Mouse (Mus musculus) gastrocnemius, adult 2 months (tissue): ENCODE measurements at regions not wholly inside any gene's neighbourhood (a gene's known extent, or its start where the extent isn't known, plus 50 kb on each side); places are given as distances from the start of the nearest gene placed in this dataset.

ENCODE experiments used
- DNase-seq: peaks from one replicate; pipeline ENCODE4 v3.0.0; 2022
- H3K27ac ChIP-seq: fragments of 200-600 bp; 2 replicates; pipeline ENCODE4 v1.8.1; 2022; ENCODE audit warnings: mild to moderate bottlenecking
- H3K4me3 ChIP-seq: fragments of 200-600 bp; 2 replicates; pipeline ENCODE4 v1.8.1; 2022; ENCODE audit warnings: mild to moderate bottlenecking, moderate library complexity
- CTCF ChIP-seq: fragments of 200-600 bp; IDR thresholded peaks from 2 replicates; pipeline ENCODE4 v1.8.1; 2022; ENCODE audit warnings: antibody characterized with exemption, mild to moderate bottlenecking, moderate library complexity
- intact Hi-C: fragments of 180-260 bp; cut with DNase I; formaldehyde crosslinking; loops from one replicate; pipeline ENCODE4 v1.15.1; 2025

- no peak for DNase-seq
- intact Hi-C loops = no loop called here
- H3K27ac ChIP-seq = no peak overlapping the region
- TF ChIP-seq CTCF = no peak
- no peak overlapping the region for H3K4me3 ChIP-seq
Measured at GRCm38 (mm10) chr12:68718946-68719345, 440.0 kb downstream of the Rps29 start.

DNA sequence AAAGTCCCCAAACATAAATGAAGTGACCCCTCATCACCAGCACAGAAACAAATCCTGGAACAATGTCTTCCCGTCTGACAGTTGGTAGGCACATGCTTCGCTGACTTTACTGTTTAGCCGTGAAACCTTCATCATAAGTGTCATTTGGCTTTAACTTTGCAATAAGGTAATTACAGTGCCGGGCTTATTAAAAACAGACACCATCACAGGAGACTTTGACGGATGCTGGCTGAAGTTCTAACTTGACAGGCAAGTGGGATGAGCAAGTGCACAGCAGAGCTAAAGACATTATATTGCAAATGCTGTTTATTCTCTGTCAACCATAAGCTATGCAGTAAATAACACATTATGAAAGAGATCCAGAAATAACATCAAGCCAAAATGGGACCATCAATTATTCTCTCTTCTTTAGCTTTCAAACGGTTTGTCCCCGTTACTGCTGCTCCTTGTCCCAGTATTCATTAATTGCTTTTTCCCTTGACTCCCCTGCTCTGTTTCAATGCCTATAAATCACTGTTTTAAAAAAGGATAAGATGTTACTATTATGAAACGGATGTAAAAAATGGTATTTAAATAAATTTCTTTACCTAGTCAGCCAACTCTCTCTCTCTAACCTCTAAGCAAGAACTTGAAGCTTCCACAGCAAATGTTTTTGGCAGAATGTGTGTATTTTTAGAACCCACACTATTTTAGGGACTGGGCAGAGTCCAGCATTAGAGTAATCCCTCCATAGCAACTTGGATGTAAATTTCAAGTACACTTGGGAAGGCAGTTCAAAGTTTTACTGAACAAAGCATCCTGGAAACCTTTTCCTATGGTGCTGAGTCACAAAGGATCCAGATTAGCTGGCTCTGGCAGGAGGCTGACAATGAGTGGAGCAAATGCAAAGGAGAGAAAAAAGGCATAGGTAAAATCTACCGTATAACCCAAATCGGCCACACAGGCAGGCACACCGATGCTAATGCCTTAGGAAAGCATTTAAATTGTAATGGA, 464.4 kb downstream of the Rps29 start:
- H3K4me3 ChIP-seq = no peak overlapping the region
- DNase-seq = no peak
- intact Hi-C loops = no loop called here
- no peak overlapping the region for H3K27ac ChIP-seq
- no peak for TF ChIP-seq CTCF

DNA sequence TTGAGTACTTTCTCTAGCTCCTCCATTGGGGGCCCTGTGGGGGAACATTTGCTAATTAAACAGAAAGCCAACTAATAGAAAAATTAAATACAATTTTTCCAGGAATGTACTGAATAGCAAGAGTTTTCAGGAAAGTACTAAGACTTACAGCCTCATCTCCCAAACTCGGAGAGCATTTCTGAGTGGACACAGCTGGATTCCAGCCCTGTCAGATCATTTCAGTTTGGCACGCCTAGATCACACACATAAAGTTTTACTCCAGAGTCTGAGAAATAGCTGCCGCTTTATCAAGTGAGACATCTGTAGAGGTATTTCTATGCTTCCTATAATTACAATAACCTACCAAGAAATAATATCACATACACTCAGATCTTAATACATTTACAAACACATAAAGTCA, 470.7 kb downstream of the Rps29 start:
- intact Hi-C loops = no loop called here
- no peak for TF ChIP-seq CTCF
- no peak for DNase-seq
- Histone ChIP-seq H3K27ac (no peak overlapping the region), H3K4me3 (no peak overlapping the region)

DNA sequence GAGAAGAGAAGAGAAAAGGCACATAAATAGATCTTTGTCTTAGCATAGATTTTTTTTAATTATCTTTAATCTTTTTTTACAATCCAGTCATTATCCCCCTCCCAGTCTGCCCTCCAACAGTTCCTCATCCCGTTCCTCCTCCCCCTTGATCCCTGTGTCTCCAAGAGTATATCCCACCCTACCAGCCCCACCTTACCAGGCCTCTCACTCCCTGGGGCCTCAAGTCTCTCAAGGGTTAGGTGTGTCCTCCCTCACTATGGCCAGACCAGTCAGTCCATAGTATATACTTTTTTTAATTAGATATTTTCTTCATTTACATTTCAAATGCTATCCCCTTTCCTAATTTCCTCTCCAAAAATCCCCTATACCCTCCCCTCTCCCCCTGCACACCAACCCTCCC, 475.1 kb downstream of the Rps29 start:
- no peak for DNase-seq
- Histone ChIP-seq H3K4me3 (no peak overlapping the region), H3K27ac (no peak overlapping the region)
- no peak for TF ChIP-seq CTCF
- intact Hi-C loops = no loop called here

DNA sequence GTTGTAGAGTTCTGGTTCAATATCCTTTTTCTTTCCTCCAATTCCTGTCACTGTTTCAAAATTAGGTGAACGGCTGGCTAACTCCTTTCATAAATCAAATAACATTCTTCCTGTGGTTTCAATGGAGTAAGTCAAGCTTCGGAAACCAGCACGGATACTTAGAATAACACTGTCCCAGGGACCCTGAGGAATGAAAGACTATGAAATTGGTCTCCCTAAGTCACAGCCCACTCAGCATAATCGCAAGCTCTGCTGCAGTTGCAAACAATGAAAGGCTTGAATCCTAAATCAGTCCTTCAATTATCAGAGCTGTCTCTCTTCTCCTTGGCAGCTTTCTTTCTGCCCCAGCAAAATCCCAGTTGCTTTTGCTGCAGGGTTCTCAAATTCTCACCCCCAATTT, 475.8 kb downstream of the Rps29 start:
- no peak for TF ChIP-seq CTCF
- no peak overlapping the region for H3K27ac ChIP-seq
- H3K4me3 ChIP-seq = no peak overlapping the region
- DNase-seq = no peak
- intact Hi-C loops = no loop called here

GRCm38 (mm10) chr12:68680668-68681067, 478.3 kb downstream of the Rps29 start:
- TF ChIP-seq CTCF = no peak
- no peak for DNase-seq
- intact Hi-C loops = no loop called here
- no peak overlapping the region for H3K4me3 ChIP-seq
- no peak overlapping the region for H3K27ac ChIP-seq

DNA sequence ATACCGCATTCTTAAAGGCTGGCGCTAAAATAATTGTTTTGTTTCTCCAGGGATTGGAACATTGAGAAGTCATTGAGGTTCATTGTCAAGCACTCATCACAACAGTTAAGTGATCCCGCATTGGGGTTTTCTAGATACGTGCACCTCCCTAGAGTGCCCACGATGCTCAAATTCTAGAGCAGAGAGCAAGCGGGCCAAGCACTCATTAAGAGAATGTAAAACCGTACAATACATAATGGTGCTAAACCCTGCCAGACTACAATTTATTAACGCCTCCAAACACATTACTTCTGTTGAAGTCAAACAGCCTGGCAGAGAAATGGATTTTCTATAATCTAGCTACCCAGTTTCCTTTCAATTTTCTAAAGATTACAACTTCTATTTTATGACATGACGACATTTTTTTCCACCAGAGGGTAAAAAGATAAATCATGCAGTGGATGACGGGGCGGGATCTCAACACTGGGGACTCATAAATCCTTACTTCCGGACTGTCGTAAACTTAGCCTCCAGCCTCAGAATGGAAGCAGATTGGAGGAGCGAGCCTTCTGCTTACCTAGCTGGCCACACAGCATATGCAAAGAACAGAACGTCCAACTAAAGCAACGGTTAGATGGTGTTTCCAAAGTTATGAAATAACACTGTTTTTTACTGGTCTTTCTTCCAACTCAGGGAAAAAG, 482.8 kb downstream of the Rps29 start:
- no peak overlapping the region for H3K27ac ChIP-seq
- TF ChIP-seq CTCF = no peak
- no peak overlapping the region for H3K4me3 ChIP-seq
- intact Hi-C loops = no loop called here
- no peak for DNase-seq

GRCm38 (mm10) chr12:68672011-68672410, 487.0 kb downstream of the Rps29 start:
- H3K4me3 ChIP-seq = no peak overlapping the region
- intact Hi-C loops = no loop called here
- no peak overlapping the region for H3K27ac ChIP-seq
- no peak for DNase-seq
- no peak for TF ChIP-seq CTCF

DNA sequence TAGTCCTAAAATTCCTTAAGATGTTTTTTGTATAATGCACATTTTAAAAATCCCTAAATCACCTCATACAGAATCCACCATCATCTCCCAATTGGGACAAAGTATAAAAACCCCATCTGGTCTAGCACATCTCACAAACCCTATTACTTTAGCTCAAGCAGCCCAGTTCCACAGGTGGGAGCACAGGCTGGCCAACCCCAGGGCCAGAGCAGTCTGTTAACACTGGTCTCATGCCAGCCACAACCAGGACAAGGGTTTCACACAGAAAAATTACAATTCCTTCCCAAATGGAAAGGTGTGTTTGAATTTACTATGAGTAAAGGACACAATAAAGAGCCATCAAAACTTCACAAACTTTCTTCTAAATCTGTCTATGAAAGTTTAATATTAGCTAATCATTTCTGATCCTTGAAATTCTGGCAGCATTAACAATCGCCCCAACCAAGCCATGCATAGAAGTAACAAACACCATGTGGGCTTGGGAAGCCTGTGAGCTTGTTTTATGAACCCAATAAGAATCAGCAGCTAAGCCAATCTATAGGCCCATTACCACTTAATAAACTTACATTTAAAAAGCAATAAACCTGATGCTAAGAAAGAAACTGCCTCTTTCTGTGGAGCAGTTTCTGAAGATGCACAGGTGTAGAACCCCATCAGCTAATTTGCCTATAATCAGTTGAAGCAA, 512.9 kb downstream of the Rps29 start:
- no peak for DNase-seq
- no peak for TF ChIP-seq CTCF
- H3K27ac ChIP-seq = no peak overlapping the region
- intact Hi-C loops = no loop called here
- H3K4me3 ChIP-seq = no peak overlapping the region

GRCm38 (mm10) chr12:68643671-68644070, 515.3 kb downstream of the Rps29 start:
- H3K27ac ChIP-seq = no peak overlapping the region
- H3K4me3 ChIP-seq = no peak overlapping the region
- no peak for TF ChIP-seq CTCF
- DNase-seq = no peak
- intact Hi-C loops = no loop called here

DNA sequence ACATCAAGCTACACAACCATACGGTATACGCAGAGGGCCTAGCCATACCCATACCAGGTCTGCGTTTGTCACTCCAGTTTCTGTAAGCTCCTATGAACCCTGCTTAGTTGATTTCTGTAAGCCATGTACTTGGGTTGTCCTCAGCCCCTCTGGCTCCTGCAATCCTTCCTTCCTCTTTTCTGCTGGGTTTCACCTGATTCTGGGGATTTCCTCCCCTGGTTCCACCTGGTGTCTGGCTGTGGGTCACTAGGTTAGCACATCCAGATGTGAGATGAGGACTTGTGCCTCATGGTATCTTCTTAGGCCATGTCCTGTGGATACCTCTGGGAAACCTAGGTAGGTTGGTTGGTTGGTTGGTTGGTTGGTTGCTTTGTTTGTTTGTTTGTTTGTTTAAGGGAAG, 526.5 kb downstream of the Rps29 start:
- no peak overlapping the region for H3K4me3 ChIP-seq
- no peak for TF ChIP-seq CTCF
- H3K27ac ChIP-seq = no peak overlapping the region
- no peak for DNase-seq
- intact Hi-C loops = no loop called here

DNA sequence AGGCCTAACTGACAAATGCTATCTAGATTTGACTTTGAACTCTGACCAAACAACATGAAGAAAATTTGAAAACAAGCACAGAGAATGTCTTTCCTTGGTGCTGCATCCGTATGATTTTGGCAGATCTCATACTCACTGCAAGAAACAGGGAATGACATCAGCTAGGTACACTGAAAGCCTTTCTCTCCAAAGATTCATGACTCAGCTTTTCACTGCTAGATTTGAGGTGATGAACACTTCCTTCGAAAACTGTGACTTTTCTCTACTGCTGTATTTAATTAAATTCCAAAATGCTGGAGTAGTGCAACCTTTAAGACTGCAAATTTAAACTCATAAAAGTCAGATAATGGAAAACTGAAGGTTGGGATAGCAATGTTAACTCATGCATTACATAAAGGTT, 540.6 kb downstream of the Rps29 start:
- no peak overlapping the region for H3K4me3 ChIP-seq
- intact Hi-C loops = no loop called here
- DNase-seq = no peak
- H3K27ac ChIP-seq = no peak overlapping the region
- TF ChIP-seq CTCF = no peak

GRCm38 (mm10) chr12:68605417-68606000, 553.5 kb downstream of the Rps29 start:
- no peak for TF ChIP-seq CTCF
- no peak overlapping the region for H3K27ac ChIP-seq
- no peak overlapping the region for H3K4me3 ChIP-seq
- DNase-seq = no peak
- intact Hi-C loops = no loop called here
